Mouse (Mus musculus) frontal cortex, postnatal 14 days (tissue): ENCODE results near the gene Lgmn.

Source experiments
- DNase-seq, 2 experiments: peaks; one replicate each; pipeline ENCODE4 v3.0.0; 2022; ENCODE audit warnings: low spot score in 2 of 2

Gene Lgmn

DNA sequence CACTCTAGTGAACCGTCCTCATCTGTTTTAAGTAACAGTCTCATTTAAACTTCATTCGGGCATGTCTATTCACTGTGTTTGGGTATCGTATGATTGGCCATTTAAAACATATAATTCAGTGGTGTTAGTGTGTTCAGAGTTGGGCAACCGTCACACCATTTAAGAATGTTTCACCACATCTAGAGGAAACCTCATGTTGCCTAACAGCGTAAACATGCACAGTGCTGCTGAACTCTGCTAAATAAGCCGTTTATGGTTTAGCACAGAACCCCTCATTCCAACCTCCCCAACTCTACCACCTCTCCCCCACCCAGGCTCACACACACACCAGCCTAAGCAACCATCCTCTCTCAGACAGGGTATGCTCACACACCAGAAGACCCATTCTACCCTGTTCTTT, 91.2 kb downstream of the Lgmn start:
- no peak for DNase-seq

DNA sequence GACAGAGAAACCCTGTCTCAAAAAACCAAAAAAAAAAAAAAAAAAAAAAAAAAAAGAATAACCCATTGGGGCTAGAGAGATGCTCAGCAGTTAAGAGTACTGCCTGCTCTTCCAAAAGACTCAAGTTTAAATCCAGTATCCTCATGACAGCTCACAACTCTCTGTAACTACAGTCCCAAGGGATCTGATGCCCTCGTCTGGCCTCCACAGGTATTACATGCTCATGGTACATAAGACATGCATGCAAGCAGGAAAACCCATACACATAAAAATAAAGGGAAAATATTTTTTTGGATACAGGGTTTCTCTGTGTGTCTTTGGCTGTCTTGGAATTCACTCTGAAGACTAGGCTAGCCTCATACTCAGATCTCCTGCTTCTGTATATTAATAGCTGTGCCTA, 93.1 kb downstream of the Lgmn start:
- peak in 1 of 2 experiments; percentile 37 for DNase-seq

DNA sequence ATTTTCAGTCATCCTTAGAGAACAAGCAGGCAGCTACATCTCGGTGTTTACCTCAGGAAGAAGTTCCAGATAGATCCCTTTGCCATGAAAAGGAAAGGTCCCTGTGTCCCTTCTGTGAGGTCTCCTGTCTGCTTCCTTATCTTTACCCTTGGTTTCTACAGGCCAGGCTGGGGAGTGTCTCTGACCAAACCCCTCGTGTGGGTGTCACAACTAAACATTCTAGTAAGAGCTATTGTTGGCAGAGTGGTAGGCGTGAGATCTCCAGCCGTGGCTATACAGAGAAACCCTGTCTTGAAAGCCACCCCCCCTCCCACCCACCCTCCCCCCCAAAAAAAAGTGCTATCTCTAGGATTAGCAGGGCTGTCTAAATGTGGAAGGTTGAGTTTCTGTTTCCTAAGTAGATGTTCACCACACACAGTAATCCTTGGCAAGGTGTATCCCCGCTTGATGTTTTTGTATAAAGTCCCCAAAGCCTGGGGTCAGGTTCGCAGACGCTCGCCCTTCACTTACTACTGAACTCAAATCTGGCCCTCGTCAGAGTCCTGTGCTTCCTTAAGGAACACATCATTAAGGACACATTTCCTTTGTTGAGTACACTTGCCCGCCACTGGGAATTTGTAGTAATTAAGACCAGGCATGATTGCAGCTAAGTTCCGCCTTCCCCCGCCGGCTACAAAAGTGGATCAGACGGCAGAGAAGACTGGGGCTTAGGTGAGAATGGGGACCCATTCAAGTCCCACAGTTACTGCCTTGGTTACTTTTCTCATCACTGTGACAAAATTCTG, 94.4 kb downstream of the Lgmn start:
- no peak for DNase-seq
